Mouse (Mus musculus): ENCODE measurements around the gene Adarb2. TPM values are rescaled to one million over a fixed set of nuclear protein-coding genes. Genes with fewer than 3 reads are reported as not detected.

Gene Adarb2
- total and polyA plus RNA-seq, 3 experiments = not detected

- Histone ChIP-seq H3K4me3 (replicated peaks in 1 of 3; ENCODE audit: low read depth in 2 of 3, low read length in 2 of 3, poor library complexity in 1 of 3) (no peak overlapping the region), H3K9ac (ENCODE audit: insufficient read depth, low read depth) (no peak overlapping the region), H3K79me2 (replicated peaks; ENCODE audit: control insufficient read depth, extremely low read depth, insufficient read depth, poor library complexity, severe bottlenecking) (no peaks in the 10 kb centered on the region), H3K27ac (ENCODE audit: insufficient read depth, low read depth) (no peak overlapping the region), H3K36me3 (replicated peaks in 1 of 2; ENCODE audit: control insufficient read depth in 1 of 2, insufficient read depth in 1 of 2, low read length in 1 of 2) (no peaks in the 10 kb centered on the region), H3K4me2 (ENCODE audit: insufficient read depth, low read depth, poor library complexity, severe bottlenecking) (no peak overlapping the region), H3K9me3 (replicated peaks; ENCODE audit: low read length) (no peaks in the 10 kb centered on the region), H3K4me1 (ENCODE audit: control insufficient read depth in 1 of 2, insufficient read depth in 2 of 2) (no peaks in the 10 kb centered on the region), H3K27me3 (replicated peaks) (no peaks in the 10 kb centered on the region)
- TF ChIP-seq KAT2A (IDR thresholded peaks at IDR 0.05; ENCODE audit: insufficient replicate concordance, low read length) = no peak
- no peak for TF ChIP-seq ZNF384 (IDR thresholded peaks at IDR 0.05; ENCODE audit: low read depth, low read length)
- TF ChIP-seq JUN (IDR thresholded peaks at IDR 0.05; ENCODE audit: insufficient read depth, low read depth, low read length) = no peak
- no peak for TF ChIP-seq ETS1 (conservative IDR thresholded peaks at IDR 0.05; ENCODE audit: low read depth, low read length)
- TF ChIP-seq POLR2AphosphoS2 (IDR thresholded peaks at IDR 0.05; ENCODE audit: low read depth, low read length) = no peak
- dilution Hi-C loops (cut with MboI; ENCODE audit: extremely low pct_ligation_motif_present, extremely low pct_unique_long_range_greater_than_20kb, low sequenced_read_pairs) (no loop called here), in situ Hi-C loops (cut with MboI; ENCODE audit: low pct_ligation_motif_present, low pct_unique_long_range_greater_than_20kb, low sequenced_read_pairs) (no loop called here)
- DNase-seq (ENCODE audit: extremely low read depth) = no peak
Observed at GRCm38 (mm10) chr13:8567111-8568026, 364.7 kb downstream of the Adarb2 start.

DNA sequence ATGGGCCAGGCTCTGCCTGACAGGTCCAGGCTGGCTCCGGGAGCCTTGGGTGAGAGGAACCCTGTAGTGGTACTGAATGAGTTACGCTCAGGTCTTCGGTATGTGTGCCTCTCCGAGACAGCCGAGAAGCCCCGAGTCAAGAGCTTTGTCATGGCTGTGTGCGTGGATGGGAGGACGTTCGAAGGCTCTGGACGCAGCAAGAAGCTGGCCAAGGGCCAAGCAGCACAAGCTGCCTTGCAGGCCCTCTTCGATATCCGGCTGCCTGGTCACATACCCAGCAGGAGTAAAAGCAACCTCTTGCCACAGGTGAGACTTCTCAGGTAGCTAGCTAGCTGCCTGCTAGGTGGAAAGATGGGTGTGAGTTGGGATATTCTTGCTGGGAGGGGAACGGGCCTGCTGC lies 367.6 kb downstream of the Adarb2 start:
- Histone ChIP-seq H3K27me3 (replicated peaks) (no peaks in the 10 kb centered on the region), H3K4me3 (replicated peaks in 1 of 3; ENCODE audit: low read depth in 2 of 3, low read length in 2 of 3, poor library complexity in 1 of 3) (no peak overlapping the region), H3K27ac (ENCODE audit: insufficient read depth, low read depth) (no peak overlapping the region), H3K4me1 (ENCODE audit: control insufficient read depth in 1 of 2, insufficient read depth in 2 of 2) (no peaks in the 10 kb centered on the region), H3K79me2 (replicated peaks; ENCODE audit: control insufficient read depth, extremely low read depth, insufficient read depth, poor library complexity, severe bottlenecking) (no peaks in the 10 kb centered on the region), H3K9ac (ENCODE audit: insufficient read depth, low read depth) (no peak overlapping the region), H3K36me3 (replicated peaks in 1 of 2; ENCODE audit: control insufficient read depth in 1 of 2, insufficient read depth in 1 of 2, low read length in 1 of 2) (no peaks in the 10 kb centered on the region), H3K9me3 (replicated peaks; ENCODE audit: low read length) (no peaks in the 10 kb centered on the region), H3K4me2 (ENCODE audit: insufficient read depth, low read depth, poor library complexity, severe bottlenecking) (no peak overlapping the region)
- in situ Hi-C loops (cut with MboI; ENCODE audit: low pct_ligation_motif_present, low pct_unique_long_range_greater_than_20kb, low sequenced_read_pairs) (no loop called here), dilution Hi-C loops (cut with MboI; ENCODE audit: extremely low pct_ligation_motif_present, extremely low pct_unique_long_range_greater_than_20kb, low sequenced_read_pairs) (no loop called here)
- TF ChIP-seq IRF4 (IDR thresholded peaks at IDR 0.05; ENCODE audit: low read depth, low read length) = no peak
- TF ChIP-seq MAX (IDR thresholded peaks at IDR 0.05; ENCODE audit: low read length) = no peak
- TF ChIP-seq JUND (conservative IDR thresholded peaks at IDR 0.05; ENCODE audit: low read depth, low read length) = no peak
- TF ChIP-seq RCOR1 (conservative IDR thresholded peaks at IDR 0.05; ENCODE audit: low read depth, low read length) = no peak
- no peak for TF ChIP-seq NRF1 (IDR thresholded peaks at IDR 0.05; ENCODE audit: low read depth, low read length)
- no peak for TF ChIP-seq USF2 (conservative IDR thresholded peaks at IDR 0.05; ENCODE audit: low read depth, low read length)
- no peak for TF ChIP-seq ZNF384 (IDR thresholded peaks at IDR 0.05; ENCODE audit: low read depth, low read length)
- TF ChIP-seq RAD21 (IDR thresholded peaks at IDR 0.05; ENCODE audit: low read depth, low read length) = no peak
- no peak for TF ChIP-seq MEF2A (IDR thresholded peaks at IDR 0.05; ENCODE audit: borderline replicate concordance, low read depth, low read length)
- no peak for TF ChIP-seq ELF1 (IDR thresholded peaks at IDR 0.05; ENCODE audit: low read depth, low read length)
- TF ChIP-seq SMC3 (IDR thresholded peaks at IDR 0.05; ENCODE audit: low read depth, low read length) = no peak
- TF ChIP-seq E2F4 (IDR thresholded peaks at IDR 0.05; ENCODE audit: insufficient replicate concordance, low read depth, low read length) = no peak
- no peak for TF ChIP-seq BHLHE40 (IDR thresholded peaks at IDR 0.05; ENCODE audit: low read depth, low read length)
- no peak for TF ChIP-seq TCF12 (IDR thresholded peaks at IDR 0.05; ENCODE audit: low read depth, low read length)
- no peak for TF ChIP-seq POLR2AphosphoS2 (IDR thresholded peaks at IDR 0.05; ENCODE audit: low read depth, low read length)
- TF ChIP-seq MAZ (IDR thresholded peaks at IDR 0.05; ENCODE audit: low read depth, low read length) = no peak
- TF ChIP-seq MYC (IDR thresholded peaks at IDR 0.05; ENCODE audit: low read depth, low read length) = no peak
- TF ChIP-seq USF1 (IDR thresholded peaks at IDR 0.05; ENCODE audit: low read depth, low read length) = no peak
- TF ChIP-seq JUN (IDR thresholded peaks at IDR 0.05; ENCODE audit: insufficient read depth, low read depth, low read length) = no peak
- no peak for DNase-seq (ENCODE audit: extremely low read depth)
